Mouse (Mus musculus) cerebellum, adult 2 months (tissue): ENCODE measurements around the gene Gm5624. TPM values are rescaled to one million over a fixed set of nuclear protein-coding genes. Genes with fewer than 3 reads are reported as not detected.
"Not testable (repeated sequence)": the region's sequence is repeated elsewhere in the genome, so short reads cannot be mapped to it uniquely, and the experiment has no call there.

Experiments used
- DNase-seq, 2 experiments: peaks; one replicate each; pipeline ENCODE4 v3.0.0; 2021
- H3K27ac ChIP-seq: fragments of 200-500 bp; 2 replicates; pipeline ENCODE4 v1.5.1; 2012; ENCODE audit warnings: low read length, control low read depth, inconsistent platforms; ENCODE audit not compliant: insufficient read depth
- H3K27me3 ChIP-seq: fragments of 200-500 bp; 2 replicates; pipeline ENCODE4 v1.6.1; 2012; ENCODE audit warnings: inconsistent platforms, mild to moderate bottlenecking, low read length, moderate library complexity; ENCODE audit not compliant: control insufficient read depth, insufficient read depth
- H3K4me1 ChIP-seq: fragments of 200-500 bp; 2 replicates; pipeline ENCODE4 v1.6.1; 2011; ENCODE audit warnings: low read length; ENCODE audit not compliant: control insufficient read depth, insufficient read depth
- H3K4me3 ChIP-seq: fragments of 200-500 bp; replicated peaks from 2 replicates; pipeline ENCODE3; 2011; ENCODE audit warnings: mild to moderate bottlenecking, low read depth, low read length, control low read depth; ENCODE audit not compliant: insufficient read depth
- WGBS: fragments of 180-500 bp; shearing (Covaris S2); methylation state at CpG from one replicate; pipeline ENCODE4 v1.1.7; 2018; 5-methylcytosine and 5-hydroxymethylcytosine counted together
- polyA plus RNA-seq: library from polyadenylated mRNA; depleted of rRNA; stranded (reverse); fragments of >200 nt; gene quantifications from 2 replicates; pipeline ENCODE4 v1.2.3, GENCODE M21; 2012; rRNA removed

The Gm5624 gene
- polyA plus RNA-seq: 0.19 TPM in 1 of 2 replicates, not detected in the other

- not testable (repeated sequence) for H3K27me3 ChIP-seq, DNase-seq, H3K27ac ChIP-seq, H3K4me1 ChIP-seq, H3K4me3 ChIP-seq
- WGBS: 68% methylated on average over 4 of the region's 4 CpGs
These were observed at the start of gene Gm5624 for GRCm38 (mm10) chr14:44627737-44628136. TSS of gene Gm5624 (minus strand) at chr14:44627938.

DNA sequence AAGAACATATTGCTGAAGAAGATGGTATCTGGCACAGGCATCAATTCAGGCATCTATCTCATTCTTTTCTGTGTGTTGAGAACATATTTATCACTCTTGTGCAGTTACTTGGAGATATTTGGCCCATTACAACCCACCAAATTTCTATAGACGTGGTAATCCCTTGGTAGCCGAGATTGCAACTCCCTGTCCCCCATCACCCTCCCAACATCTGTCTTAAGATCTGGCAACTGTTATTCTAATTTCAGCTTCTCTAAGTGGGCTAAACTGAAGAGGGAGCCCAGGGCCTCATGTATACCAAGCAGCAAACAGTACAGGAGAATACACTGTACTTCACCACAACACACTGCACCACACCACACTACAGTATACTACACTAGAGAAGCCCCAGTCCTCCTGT is 36.0 kb downstream of the Gm5624 start:
- WGBS: 82% methylated on average over 2 of the region's 2 CpGs
- not testable (repeated sequence) for H3K4me3 ChIP-seq, H3K27me3 ChIP-seq, H3K27ac ChIP-seq, DNase-seq, H3K4me1 ChIP-seq

DNA sequence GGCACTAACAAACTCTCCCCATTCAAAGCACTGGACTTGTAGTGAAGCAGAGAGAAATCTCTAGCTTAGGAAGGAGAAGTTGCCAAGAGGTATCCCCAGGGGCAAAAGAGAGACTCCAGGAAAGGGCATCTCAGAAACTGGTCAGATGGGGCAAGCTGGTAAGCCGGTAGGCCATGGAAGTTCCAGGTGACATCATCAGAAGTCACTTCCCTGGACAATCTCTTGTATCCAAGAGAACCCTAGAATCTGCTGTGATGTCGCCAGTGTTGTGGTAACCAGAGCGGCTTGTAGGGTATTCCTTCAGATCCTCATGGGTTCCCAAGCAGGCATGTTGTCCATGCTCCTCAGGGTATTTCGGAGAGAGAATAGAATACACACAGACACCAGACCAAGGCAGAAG is 44.9 kb downstream of the Gm5624 start, which contains the start of gene Gm8247:
Gene Gm8247, plus strand, starts transcription at position 301 of the 400 bp plus-strand sequence.
- WGBS: 87% methylated on average over 4 of the region's 4 CpGs
- not testable (repeated sequence) for H3K27ac ChIP-seq, H3K4me3 ChIP-seq, DNase-seq, H3K27me3 ChIP-seq, H3K4me1 ChIP-seq

GRCm38 (mm10) chr14:44547961-44548360 is 79.8 kb downstream of the Gm5624 start:
- H3K4me1 ChIP-seq, DNase-seq, H3K4me3 ChIP-seq, H3K27ac ChIP-seq, H3K27me3 ChIP-seq: not testable (repeated sequence)
- 73% methylated on average over 5 of the region's 5 CpGs for WGBS

DNA sequence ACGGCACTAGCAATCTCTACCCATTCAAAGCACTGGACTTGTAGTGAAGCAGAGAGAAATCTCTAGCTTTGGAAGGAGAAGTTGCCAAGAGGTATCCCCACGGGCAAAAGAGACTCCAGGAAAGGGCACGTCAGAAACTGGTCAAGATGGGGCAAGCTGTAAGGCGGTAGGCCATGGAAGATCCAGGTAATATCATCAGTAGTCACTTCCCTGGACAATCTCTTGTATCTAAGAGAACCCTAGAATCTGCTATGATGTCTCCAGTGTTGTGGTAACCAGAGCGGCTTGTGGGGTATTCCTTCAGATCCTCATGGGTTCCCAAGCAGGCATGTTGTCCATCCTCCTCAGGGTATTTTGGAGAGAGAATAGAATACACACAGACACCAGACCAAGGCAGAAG is 109.8 kb downstream of the Gm5624 start, which contains the start of gene Gm17093:
Gene Gm17093, plus strand, starts transcription at position 301 of the 400 bp plus-strand sequence.
- not testable (repeated sequence) for DNase-seq
- WGBS: 74% methylated on average over 5 of the region's 5 CpGs

More for the DNA sequence above, 109.8 kb downstream of the Gm5624 start, which contains the start of gene Gm17093:
- H3K27ac ChIP-seq, H3K4me1 ChIP-seq, H3K4me3 ChIP-seq, H3K27me3 ChIP-seq: not testable (repeated sequence)

Other genes starting within 250 kb of the Gm5624 start
- not detected in 2 replicates for gene Gm3371, start 217.2 kb downstream of the Gm5624 start, polyA plus RNA-seq
- gene Gm8232, start 194.3 kb downstream of the Gm5624 start, polyA plus RNA-seq: not detected in 2 replicates
- gene BC061237, start 135.5 kb downstream of the Gm5624 start, polyA plus RNA-seq: not detected in 2 replicates
- gene Gm17093, start 109.7 kb downstream of the Gm5624 start, polyA plus RNA-seq: not detected in 2 replicates
- gene Gm8247, start 44.8 kb downstream of the Gm5624 start, polyA plus RNA-seq: not detected in 2 replicates
- not detected in 2 replicates for gene Gm8257, start 78.5 kb upstream of the Gm5624 start, polyA plus RNA-seq
- not detected in 2 replicates for gene Gm8267, start 122.4 kb upstream of the Gm5624 start, polyA plus RNA-seq
- gene Ptgdr, start 231.4 kb upstream of the Gm5624 start, polyA plus RNA-seq: 0.26 and 0.32 TPM in 2 replicates